Mouse (Mus musculus) heart, adult 2 months (tissue): Measurements from ENCODE around the gene Tgfbr3. TPM values are rescaled to one million over a fixed set of nuclear protein-coding genes. Genes with fewer than 3 reads are reported as not detected.

Experiments used
- DNase-seq, 2 experiments: peaks; one replicate each; pipeline ENCODE4 v3.0.0; 2021
- H3K27ac ChIP-seq: fragments of 200-600 bp; 2 replicates; pipeline ENCODE4 v1.8.1; 2022
- H3K27me3 ChIP-seq: fragments of 200-500 bp; 2 replicates; pipeline ENCODE4 v1.6.1; 2012; ENCODE audit warnings: mild to moderate bottlenecking, low read length, inconsistent platforms, mixed read lengths; ENCODE audit not compliant: control insufficient read depth, insufficient read depth
- H3K36me3 ChIP-seq: fragments of 200-500 bp; 2 replicates; pipeline ENCODE4 v1.6.1; 2012; ENCODE audit warnings: low read length, inconsistent platforms; ENCODE audit not compliant: control insufficient read depth, insufficient read depth
- H3K4me1 ChIP-seq: fragments of 200-500 bp; 2 replicates; pipeline ENCODE4 v1.6.1; 2011; ENCODE audit warnings: low read length; ENCODE audit not compliant: control insufficient read depth, insufficient read depth
- H3K4me3 ChIP-seq: fragments of 200-600 bp; 2 replicates; pipeline ENCODE4 v1.8.1; 2022
- H3K79me2 ChIP-seq: fragments of 200-500 bp; replicated peaks from 2 replicates; pipeline ENCODE4 v1.6.1; 2012; ENCODE audit warnings: mild to moderate bottlenecking, inconsistent platforms, low read length, moderate library complexity, mixed read lengths; ENCODE audit not compliant: control insufficient read depth, insufficient read depth
- H3K9ac ChIP-seq: fragments of 200-500 bp; 2 replicates; pipeline ENCODE4 v1.6.1; 2012; ENCODE audit warnings: low read depth, mild to moderate bottlenecking, control low read depth, inconsistent platforms, low read length, mixed read lengths
- CTCF ChIP-seq: fragments of 200-600 bp; IDR thresholded peaks from 2 replicates; pipeline ENCODE4 v1.8.1; 2022; ENCODE audit warnings: antibody characterized with exemption, mild to moderate bottlenecking, moderate library complexity
- EP300 ChIP-seq: fragments of 200-500 bp; IDR thresholded peaks from 2 replicates; pipeline ENCODE4 v1.6.1; 2011; ENCODE audit warnings: low read depth, low read length, control low read depth; ENCODE audit not compliant: insufficient read depth
- POLR2A ChIP-seq: fragments of 200-500 bp; IDR thresholded peaks from 2 replicates; pipeline ENCODE4 v1.6.1; 2011; ENCODE audit warnings: mild to moderate bottlenecking, low read depth, low read length, control low read depth; ENCODE audit not compliant: insufficient read depth
- WGBS: fragments of 180-500 bp; shearing (Covaris S2); methylation state at CpG from one replicate; pipeline ENCODE4 v1.1.7; 2018; 5-methylcytosine and 5-hydroxymethylcytosine counted together
- intact Hi-C: fragments of 180-260 bp; cut with DNase I; formaldehyde crosslinking; loops from one replicate; pipeline ENCODE4 v1.15.1; 2025
- polyA plus RNA-seq: library from polyadenylated mRNA; depleted of rRNA; stranded (reverse); fragments of >200 nt; gene quantifications from 2 replicates; pipeline ENCODE4 v1.2.3, GENCODE M21; 2012
- total RNA-seq, 2 experiments: library from RNA; stranded (reverse); gene quantifications; 2 replicates each; pipeline ENCODE4 v1.2.3; 2021

Tgfbr3 gene
- total and polyA plus RNA-seq, 3 experiments: 27.2 to 47.6 (median 41.2) TPM

GRCm38 (mm10) chr5:107210040-107210439 lies 79.4 kb downstream of the Tgfbr3 start:
- no peak overlapping the region for H3K9ac ChIP-seq
- intact Hi-C loops: no loop called here
- TF ChIP-seq POLR2A: no peak
- TF ChIP-seq EP300: no peak
- TF ChIP-seq CTCF: no peak
- H3K4me1 ChIP-seq: no peaks in the 10 kb centered on the region
- no peak overlapping the region for H3K27ac ChIP-seq
- no peak overlapping the region for H3K4me3 ChIP-seq
- H3K79me2 ChIP-seq: peaks cover 7% of the 10 kb centered on the region; the same call in 1 of the 2 replicates
- no peaks in the 10 kb centered on the region for H3K36me3 ChIP-seq
- no peak for DNase-seq
- H3K27me3 ChIP-seq: no peaks in the 10 kb centered on the region
- 94% methylated on average over 2 of the region's 2 CpGs for WGBS

GRCm38 (mm10) chr5:107207911-107208310 lies 81.5 kb downstream of the Tgfbr3 start:
- no peak for TF ChIP-seq EP300
- TF ChIP-seq CTCF: no peak
- TF ChIP-seq POLR2A: no peak
- WGBS: 79% methylated on average over 5 of the region's 5 CpGs
- Histone ChIP-seq H3K9ac (no peak overlapping the region), H3K27ac (no peak overlapping the region), H3K79me2 (peaks cover 7% of the 10 kb centered on the region; the same call in 1 of the 2 replicates), H3K27me3 (no peaks in the 10 kb centered on the region), H3K4me1 (peaks cover 4% of the 10 kb centered on the region), H3K36me3 (peaks cover 3% of the 10 kb centered on the region; the same call in 1 of the 2 replicates), H3K4me3 (no peak overlapping the region)
- intact Hi-C loops: no loop called here
- no peak for DNase-seq

GRCm38 (mm10) chr5:107204306-107204705 lies 85.1 kb downstream of the Tgfbr3 start:
- no peak overlapping the region for H3K9ac ChIP-seq
- H3K79me2 ChIP-seq: peaks cover 7% of the 10 kb centered on the region; the same call in 1 of the 2 replicates
- DNase-seq: no peak
- no peak for TF ChIP-seq CTCF
- TF ChIP-seq POLR2A: no peak
- TF ChIP-seq EP300: no peak
- peaks cover 9% of the 10 kb centered on the region for H3K36me3 ChIP-seq
- H3K4me3 ChIP-seq: no peak overlapping the region
- H3K27ac ChIP-seq: no peak overlapping the region
- H3K4me1 ChIP-seq: peaks cover 14% of the 10 kb centered on the region
- no peaks in the 10 kb centered on the region for H3K27me3 ChIP-seq
- intact Hi-C loops: loop anchor here (5.0 kb wide), 1 partner anchor 42 kb away; no protein-coding TSS in a partner anchor

- peak overlapping the region; percentile 56 for H3K27ac ChIP-seq
- H3K4me1 ChIP-seq: peaks cover 14% of the 10 kb centered on the region
- H3K79me2 ChIP-seq: peaks cover 5% of the 10 kb centered on the region; the same call in 1 of the 2 replicates
- 0 out of 2 replicates have a peak overlapping the region, but pooled peaks have one; percentile 40 for H3K9ac ChIP-seq
- H3K36me3 ChIP-seq: peaks cover 9% of the 10 kb centered on the region
- TF ChIP-seq CTCF (no peak), EP300 (0 out of 2 replicates have a peak, but pooled peaks have one; percentile 6)
- no peak overlapping the region for H3K4me3 ChIP-seq
- no peaks in the 10 kb centered on the region for H3K27me3 ChIP-seq
- peak in 1 of 2 experiments; percentile 23 for DNase-seq
- intact Hi-C loops: loop anchor here (5.0 kb wide), 1 partner anchor 41 kb away; no protein-coding TSS in a partner anchor
- 8% methylated on average over 8 of the region's 8 CpGs for WGBS
Observed at GRCm38 (mm10) chr5:107202801-107203559, 86.4 kb downstream of the Tgfbr3 start.

- intact Hi-C loops: loop anchor here (5.0 kb wide), 1 partner anchor 39 kb away; no protein-coding TSS in a partner anchor
Observed at GRCm38 (mm10) chr5:107201509-107202182, 87.8 kb downstream of the Tgfbr3 start.

More at GRCm38 (mm10) chr5:107201509-107202182, 87.8 kb downstream of the Tgfbr3 start:
- Histone ChIP-seq H3K9ac (no peak overlapping the region), H3K4me3 (no peak overlapping the region), H3K27me3 (no peaks in the 10 kb centered on the region), H3K36me3 (peaks cover 9% of the 10 kb centered on the region), H3K4me1 (peaks cover 14% of the 10 kb centered on the region), H3K79me2 (no peaks in the 10 kb centered on the region), H3K27ac (no peak overlapping the region)
- TF ChIP-seq EP300: no peak
- no peak for TF ChIP-seq CTCF
- no peak for TF ChIP-seq POLR2A
- whole genome bisulfite sequencing: 67% methylated on average over 9 of the region's 9 CpGs
- DNase-seq: no peak
